ENCODE assay signal across 8 mouse cellular contexts in genomic region chr13:84347181-84347913, GRCm38 (mm10).
DNase-seq lines count a peak whose midpoint lies in the region; ATAC-seq and TF ChIP-seq lines count a peak whose summit lies in the region.

No protein-coding gene starts in this region.

- peak overlapping the region; percentile 62 for H3K4me2 ChIP-seq in forebrain, embryonic 12.5 days
- peak overlapping the region; percentile 65; the same call in 1 of the 2 replicates for H3K4me2 ChIP-seq in kidney, embryonic 14.5 days (replicated peaks; ENCODE audit: low read depth, low read length)
- H3K4me2 ChIP-seq in limb, embryonic 14.5 days (replicated peaks; ENCODE audit: low read depth, low read length, severe bottlenecking) = peak overlapping the region; percentile 73

- TF ChIP-seq POLR2A in heart, adult 2 months (IDR thresholded peaks at IDR 0.05; ENCODE audit: insufficient read depth, low read depth, low read length) = no peak
- 0 out of 2 replicates have a peak, but pooled peaks have one; percentile 2 for TF ChIP-seq POLR2A in brain, embryonic 14.5 days (IDR thresholded peaks at IDR 0.05; ENCODE audit: borderline replicate concordance, extremely low read depth, insufficient read depth, insufficient read length, poor library complexity, severe bottlenecking)
- no peak for TF ChIP-seq POLR2A in limb, embryonic 14.5 days (IDR thresholded peaks at IDR 0.05; ENCODE audit: borderline replicate concordance, extremely low read depth, insufficient read depth, insufficient read length)

- no peak for TF ChIP-seq EP300 in heart, adult 2 months (IDR thresholded peaks at IDR 0.05; ENCODE audit: insufficient read depth, low read depth, low read length)

- H3K36me3 ChIP-seq in heart, adult 2 months (ENCODE audit: control insufficient read depth, insufficient read depth, low read length) = no peaks in the 10 kb centered on the region
- H3K36me3 ChIP-seq in forebrain, embryonic 12.5 days (replicated peaks) = no peaks in the 10 kb centered on the region
- H3K36me3 ChIP-seq in kidney, embryonic 14.5 days (ENCODE audit: control insufficient read depth, insufficient read depth, low read length) = no peaks in the 10 kb centered on the region
- H3K36me3 ChIP-seq in limb, embryonic 14.5 days (ENCODE audit: control insufficient read depth, insufficient read depth, low read length) = no peaks in the 10 kb centered on the region

- peaks cover 12% of the 10 kb centered on the region for H3K27me3 ChIP-seq in heart, adult 2 months (ENCODE audit: control insufficient read depth, insufficient read depth, low read length)
- H3K27me3 ChIP-seq in forebrain, embryonic 12.5 days = no peaks in the 10 kb centered on the region
- H3K27me3 ChIP-seq in kidney, embryonic 14.5 days (ENCODE audit: control insufficient read depth, insufficient read depth, low read length) = peaks cover 42% of the 10 kb centered on the region
- H3K27me3 ChIP-seq in limb, embryonic 14.5 days (ENCODE audit: control insufficient read depth, insufficient read depth, low read length) = peaks cover 43% of the 10 kb centered on the region

- H3K4me1 ChIP-seq in heart, adult 2 months (ENCODE audit: control insufficient read depth, insufficient read depth, low read length) = 0 out of 2 replicates have a peak, but pooled peaks cover 2% of the 10 kb centered on the region
- H3K4me1 ChIP-seq in forebrain, embryonic 12.5 days = peaks cover 52% of the 10 kb centered on the region
- H3K4me1 ChIP-seq in kidney, embryonic 14.5 days (ENCODE audit: control insufficient read depth, insufficient read depth, low read length) = peaks cover 3% of the 10 kb centered on the region; the same call in 1 of the 2 replicates
- H3K4me1 ChIP-seq in limb, embryonic 14.5 days (ENCODE audit: control insufficient read depth, insufficient read depth, low read length) = peaks cover 6% of the 10 kb centered on the region

- H3K9me3 ChIP-seq in forebrain, embryonic 12.5 days = no peaks in the 10 kb centered on the region
- H3K9me3 ChIP-seq in kidney, embryonic 14.5 days (ENCODE audit: control insufficient read depth, low read length) = no peaks in the 10 kb centered on the region
- no peaks in the 10 kb centered on the region for H3K9me3 ChIP-seq in limb, embryonic 14.5 days (ENCODE audit: control insufficient read depth, low read length)

- 5% methylated on average over 21 of the region's 21 CpGs for WGBS in heart, adult 2 months
- WGBS in forebrain, embryonic 12.5 days = under 1% methylated on average over 21 of the region's 21 CpGs
- WGBS in kidney, embryonic 14.5 days = under 1% methylated on average over 21 of the region's 21 CpGs
- under 1% methylated on average over 21 of the region's 21 CpGs for WGBS in limb, embryonic 14.5 days

- H3K4me3 ChIP-seq in heart, adult 2 months = peak overlapping the region; percentile 44; the same call in 1 of the 2 replicates
- H3K4me3 ChIP-seq in forebrain, embryonic 12.5 days (replicated peaks) = peak overlapping the region; percentile 45
- H3K4me3 ChIP-seq in kidney, embryonic 14.5 days (ENCODE audit: low read length) = peak overlapping the region; percentile 37
- peak overlapping the region; percentile 39 for H3K4me3 ChIP-seq in limb, embryonic 14.5 days (replicated peaks; ENCODE audit: low read length)

- TF ChIP-seq CTCF in heart, adult 2 months (IDR thresholded peaks at IDR 0.05) = no peak
- TF ChIP-seq CTCF in brain, embryonic 14.5 days (IDR thresholded peaks at IDR 0.05; ENCODE audit: borderline replicate concordance, extremely low read depth, insufficient read depth, insufficient read length) = no peak

- no peaks in the 10 kb centered on the region for H3K79me2 ChIP-seq in heart, adult 2 months (replicated peaks; ENCODE audit: control insufficient read depth, insufficient read depth, low read length)

- DNase-seq in heart, adult 2 months = no peak
- no peak for DNase-seq in heart, adult 8-10 months (ENCODE audit: low spot score)
- peak; percentile 88 for DNase-seq in brain, embryonic 14.5 days (ENCODE audit: low read depth)
- no peak for DNase-seq in limb, embryonic 14.5 days (ENCODE audit: low spot score)
- DNase-seq in right cerebral cortex, postnatal 25 days = peak; percentile 48
- DNase-seq in gastrocnemius, adult 18-20 months (ENCODE audit: low spot score) = no peak

- peak; percentile 25 for ATAC-seq in forebrain, embryonic 12.5 days (ENCODE audit: low FRiP score)
- peak; percentile 18; the same call in 1 of the 2 replicates for ATAC-seq in kidney, embryonic 14.5 days (ENCODE audit: low FRiP score, low TSS enrichment)
- ATAC-seq in limb, embryonic 14.5 days (ENCODE audit: low FRiP score, low read depth) = no peak

- intact Hi-C loops in heart, adult 2 months (cut with DNase I) = loop anchor here (2.0 to 5.0 kb wide), 3 partner anchors 125 to 633 kb away; partner anchors contain the start of gene Tmem161b

- no peak overlapping the region for H3K27ac ChIP-seq in heart, adult 2 months
- peak overlapping the region; percentile 98 for H3K27ac ChIP-seq in forebrain, embryonic 12.5 days
- no peak overlapping the region for H3K27ac ChIP-seq in kidney, embryonic 14.5 days (ENCODE audit: low read depth, low read length)
- no peak overlapping the region for H3K27ac ChIP-seq in limb, embryonic 14.5 days (replicated peaks; ENCODE audit: low read depth, low read length)

- no peak overlapping the region for H3K9ac ChIP-seq in heart, adult 2 months (ENCODE audit: low read depth, low read length)
- H3K9ac ChIP-seq in forebrain, embryonic 12.5 days = peak overlapping the region; percentile 75
- no peak overlapping the region for H3K9ac ChIP-seq in kidney, embryonic 14.5 days (ENCODE audit: low read depth, low read length)
- no peak overlapping the region for H3K9ac ChIP-seq in limb, embryonic 14.5 days (ENCODE audit: low read depth, low read length, severe bottlenecking)

Comparison
In these comparisons a context has a peak if more than half of its experiments do, and no peak if none do; other contexts are left out.
1. DNase-seq: peak in brain, embryonic 14.5 days (single experiment) and right cerebral cortex, postnatal 25 days (single experiment); none in heart, adult 2 months (0 of 2), heart, adult 8-10 months (single experiment), limb, embryonic 14.5 days (single experiment) and gastrocnemius, adult 18-20 months (single experiment).
2. Peak in every context shown above with its lines, with median percentiles within 50 percentile points of each other: H3K4me3 ChIP-seq and H3K4me2 ChIP-seq.